Mouse (Mus musculus) olfactory bulb, adult 2 months (tissue): Measurements from ENCODE around the gene Plbd2.

Source experiments
- CTCF ChIP-seq: fragments of 200-500 bp; IDR thresholded peaks from 2 replicates; pipeline ENCODE4 v1.5.1; 2012; ENCODE audit warnings: low read depth, mild to moderate bottlenecking, low read length, moderate library complexity; ENCODE audit not compliant: insufficient read depth
- POLR2A ChIP-seq: fragments of 200-500 bp; IDR thresholded peaks from 2 replicates; pipeline ENCODE4 v1.6.1; 2012; ENCODE audit warnings: mild to moderate bottlenecking, low read depth, low read length, moderate library complexity; ENCODE audit not compliant: insufficient read depth

GRCm38 (mm10) chr5:120457628-120458027 lies 45.8 kb downstream of the Plbd2 start:
- TF ChIP-seq CTCF (peak; percentile 54), POLR2A (no peak)
